Mouse (Mus musculus) midbrain, embryonic 12.5 days (tissue): ENCODE measurements around the gene Ptprg. TPM values are rescaled to one million over a fixed set of nuclear protein-coding genes. Genes with fewer than 3 reads are reported as not detected.

ENCODE experiments used
- ATAC-seq: fragments of 200-750 bp; cut with Nextera tagmentation; 2 replicates; pipeline ENCODE4 v1.8.0; 2017; ENCODE audit warnings: low read depth, moderate TSS enrichment, moderate library complexity; ENCODE audit not compliant: low FRiP score
- H3K27ac ChIP-seq: fragments of 300-500 bp; sonication (generic); replicated peaks from 2 replicates; pipeline ENCODE4 v1.5.1; 2016; ENCODE audit warnings: mild to moderate bottlenecking
- H3K27me3 ChIP-seq: fragments of 300-500 bp; sonication (generic); 2 replicates; pipeline ENCODE4 v1.6.1; 2016; ENCODE audit warnings: mild to moderate bottlenecking
- H3K36me3 ChIP-seq: fragments of 300-500 bp; sonication (generic); 2 replicates; pipeline ENCODE4 v1.6.1; 2016
- H3K4me1 ChIP-seq: fragments of 300-500 bp; sonication (generic); 2 replicates; pipeline ENCODE4 v1.6.1; 2016
- H3K4me2 ChIP-seq: fragments of 300-500 bp; sonication (generic); replicated peaks from 2 replicates; pipeline ENCODE4 v1.6.1; 2016; ENCODE audit warnings: mild to moderate bottlenecking, moderate library complexity
- H3K4me3 ChIP-seq: fragments of 300-500 bp; sonication (generic); 2 replicates; pipeline ENCODE4 v1.5.1; 2016; ENCODE audit warnings: mild to moderate bottlenecking
- H3K9ac ChIP-seq: fragments of 300-500 bp; sonication (generic); replicated peaks from 2 replicates; pipeline ENCODE4 v1.6.1; 2016; ENCODE audit warnings: mild to moderate bottlenecking, moderate library complexity
- H3K9me3 ChIP-seq: fragments of 300-500 bp; sonication (generic); 2 replicates; pipeline ENCODE4 v1.6.1; 2016; ENCODE audit warnings: mild to moderate bottlenecking
- WGBS: fragments of 180-500 bp; shearing (Covaris S2); methylation state at CpG from one replicate; pipeline ENCODE4 v1.1.7; 2016; 5-methylcytosine and 5-hydroxymethylcytosine counted together
- polyA plus RNA-seq: library from polyadenylated mRNA; unstranded; fragments of >200 nt; fragmentation: Nextera tagmentation; extraction: Ambion mirVana; gene quantifications from 2 replicates; pipeline ENCODE4 v1.2.1, GENCODE M21; 2016

Gene Ptprg
- polyA plus RNA-seq, 1 experiment from 2014 or later, result 47.4 TPM

DNA sequence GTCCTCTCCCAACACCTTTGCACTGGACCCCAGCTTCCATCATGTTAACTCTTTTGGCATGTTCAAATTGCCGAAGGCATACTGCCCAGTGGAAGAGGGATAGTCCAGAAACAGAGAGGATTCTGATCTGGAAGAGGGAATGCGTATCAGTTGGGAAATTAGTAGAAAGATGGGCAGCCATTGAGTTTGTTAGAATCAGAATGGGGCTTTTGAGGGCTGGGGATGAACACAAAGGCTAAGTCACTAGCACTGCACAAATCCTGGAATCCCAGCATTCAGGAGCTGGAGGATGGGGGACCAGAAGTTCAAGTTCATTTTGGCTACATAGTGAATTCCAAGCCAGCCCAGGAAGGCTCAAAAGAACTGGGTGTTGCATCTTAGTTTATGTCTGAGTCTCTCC, 146.3 kb downstream of the Ptprg start:
- ATAC-seq, result no peak
- Histone ChIP-seq H3K9me3 (no peaks in the 10 kb centered on the region), H3K27ac (no peak overlapping the region), H3K27me3 (no peaks in the 10 kb centered on the region), H3K4me3 (no peak overlapping the region), H3K9ac (no peak overlapping the region), H3K36me3 (no peaks in the 10 kb centered on the region), H3K4me2 (no peak overlapping the region), H3K4me1 (0 out of 2 replicates have a peak, but pooled peaks cover 6% of the 10 kb centered on the region)
- 88% methylated on average over 2 of the region's 2 CpGs for WGBS

DNA sequence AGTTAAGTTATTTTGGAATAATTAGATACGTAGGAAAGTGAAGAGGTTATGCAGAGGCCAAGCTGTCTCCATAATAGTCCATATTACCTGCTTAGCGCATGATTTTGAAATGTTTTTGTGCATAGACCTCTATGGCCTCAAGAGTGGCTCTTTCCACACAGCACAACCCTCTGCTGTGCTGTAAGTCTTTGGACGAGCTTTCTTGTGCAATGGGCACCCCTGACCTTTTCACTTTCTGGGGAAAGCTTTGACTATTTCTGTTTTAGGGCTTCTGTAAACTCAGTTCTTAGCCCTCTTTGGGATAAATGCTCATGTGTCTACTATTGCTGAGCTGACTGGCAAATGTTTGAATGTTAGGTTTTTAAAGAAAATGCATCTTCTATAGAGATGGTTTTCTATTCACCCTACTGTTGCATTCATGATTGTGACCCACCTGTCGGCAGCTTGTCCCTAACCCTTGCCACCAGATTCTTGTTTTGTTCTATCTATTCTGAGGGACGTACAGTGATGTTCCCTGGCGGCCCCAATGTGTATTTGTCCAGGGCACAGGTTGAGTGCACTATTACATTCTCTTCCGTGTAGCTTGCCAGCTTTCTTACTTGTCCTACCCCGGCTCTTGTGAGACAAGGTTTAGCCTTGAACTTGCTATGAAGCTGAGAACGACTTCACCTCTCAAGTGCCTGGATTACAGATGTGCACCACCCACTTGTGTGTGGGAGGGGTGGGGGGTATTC, 148.4 kb downstream of the Ptprg start:
- Histone ChIP-seq H3K9ac (no peak overlapping the region), H3K36me3 (no peaks in the 10 kb centered on the region), H3K9me3 (no peaks in the 10 kb centered on the region), H3K4me3 (no peak overlapping the region), H3K4me2 (no peak overlapping the region), H3K27ac (no peak overlapping the region), H3K27me3 (no peaks in the 10 kb centered on the region), H3K4me1 (peaks cover 8% of the 10 kb centered on the region; the same call in 1 of the 2 replicates)
- no peak for ATAC-seq
- 84% methylated on average over 9 of the region's 9 CpGs for WGBS

DNA sequence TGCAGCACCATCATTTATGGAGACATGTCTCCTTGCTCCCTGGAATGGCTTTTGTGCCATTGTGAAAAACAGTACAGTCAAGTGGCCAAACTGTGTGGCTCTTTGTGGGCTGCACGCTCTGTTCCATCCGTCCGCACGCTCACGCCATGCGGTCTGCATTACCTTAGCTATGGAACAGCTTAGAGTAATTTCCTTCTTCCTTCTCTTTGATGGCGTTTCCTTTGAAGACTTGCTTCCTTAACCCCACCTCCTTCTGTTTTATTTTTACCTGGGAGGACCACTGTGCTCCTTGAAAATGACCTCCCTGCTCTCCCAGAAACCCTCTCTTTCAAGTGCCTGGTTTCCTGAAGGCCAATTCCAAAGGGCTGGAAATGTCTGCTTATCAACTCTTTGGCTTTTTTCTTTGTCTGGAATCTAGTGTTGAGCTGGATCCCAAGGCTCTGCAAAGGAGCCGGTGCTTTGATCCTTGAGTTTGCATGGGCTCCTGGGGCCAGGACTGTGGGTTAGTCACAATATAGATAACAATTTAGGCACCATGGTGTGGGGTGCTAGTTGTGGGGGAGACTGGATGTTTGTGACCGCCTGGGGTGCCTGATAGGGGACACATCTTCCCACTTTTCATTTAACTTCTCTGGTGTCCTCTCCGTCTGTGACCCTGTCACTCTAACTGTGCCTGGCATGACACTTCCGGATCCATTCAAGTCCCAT, 149.6 kb downstream of the Ptprg start:
- H3K4me1 ChIP-seq, result peaks cover 8% of the 10 kb centered on the region; the same call in 1 of the 2 replicates
- no peaks in the 10 kb centered on the region for H3K27me3 ChIP-seq
- ATAC-seq, result no peak
- H3K9ac ChIP-seq, result no peak overlapping the region
- H3K4me2 ChIP-seq, result no peak overlapping the region
- WGBS, result 79% methylated on average over 11 of the region's 11 CpGs
- H3K9me3 ChIP-seq, result no peaks in the 10 kb centered on the region
- no peaks in the 10 kb centered on the region for H3K36me3 ChIP-seq
- H3K4me3 ChIP-seq, result no peak overlapping the region
- H3K27ac ChIP-seq, result no peak overlapping the region

DNA sequence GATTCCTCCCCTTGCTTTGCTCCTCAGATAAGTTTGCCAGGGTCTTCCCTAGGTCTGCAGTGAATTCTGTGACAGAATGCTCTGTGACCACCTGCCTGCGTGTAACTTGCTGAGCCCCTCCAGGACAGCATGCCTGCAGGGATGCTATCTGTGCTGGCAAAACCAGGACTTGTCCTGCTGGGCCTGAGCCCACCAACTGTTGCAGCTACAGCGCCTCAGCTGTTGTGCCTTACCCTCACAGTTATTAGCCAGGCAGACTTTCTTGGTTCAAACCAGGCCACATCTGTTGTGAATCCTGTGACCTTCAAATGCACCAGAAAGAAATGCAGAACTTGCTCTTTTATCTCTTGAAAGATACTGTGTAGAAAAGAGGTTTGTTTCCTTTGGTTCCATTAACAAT, 151.5 kb downstream of the Ptprg start:
- Histone ChIP-seq H3K4me1 (peaks cover 8% of the 10 kb centered on the region), H3K27ac (no peak overlapping the region), H3K27me3 (no peaks in the 10 kb centered on the region), H3K36me3 (no peaks in the 10 kb centered on the region), H3K4me3 (no peak overlapping the region), H3K9me3 (no peaks in the 10 kb centered on the region), H3K9ac (no peak overlapping the region), H3K4me2 (no peak overlapping the region)
- 6% methylated on average over 2 of the region's 2 CpGs for WGBS
- ATAC-seq, result no peak

DNA sequence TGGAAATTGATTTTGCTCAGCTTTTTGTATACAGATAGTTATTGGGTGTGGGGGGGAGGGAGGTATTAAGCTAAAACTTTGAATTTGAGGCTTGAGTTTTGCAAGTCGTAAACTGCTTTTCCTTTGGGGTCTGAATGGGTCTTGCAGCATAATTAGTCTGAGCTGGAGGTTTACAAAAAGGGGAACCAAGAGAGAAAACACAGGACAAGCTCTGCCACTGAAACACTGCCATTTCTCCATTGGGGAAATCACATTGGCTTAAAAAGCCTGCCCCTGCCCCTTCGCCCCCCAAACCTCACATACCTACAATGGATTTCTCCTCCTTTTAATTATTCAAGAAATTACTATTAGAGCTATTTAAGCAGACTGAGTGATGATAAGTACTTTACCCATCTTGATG, 156.0 kb downstream of the Ptprg start:
- WGBS, result 75% methylated on average over 2 of the region's 2 CpGs
- ATAC-seq, result no peak
- no peaks in the 10 kb centered on the region for H3K27me3 ChIP-seq
- no peaks in the 10 kb centered on the region for H3K9me3 ChIP-seq
- no peak overlapping the region for H3K4me2 ChIP-seq
- H3K4me1 ChIP-seq, result peaks cover 12% of the 10 kb centered on the region
- no peak overlapping the region for H3K27ac ChIP-seq
- H3K36me3 ChIP-seq, result no peaks in the 10 kb centered on the region
- no peak overlapping the region for H3K4me3 ChIP-seq
- H3K9ac ChIP-seq, result no peak overlapping the region

DNA sequence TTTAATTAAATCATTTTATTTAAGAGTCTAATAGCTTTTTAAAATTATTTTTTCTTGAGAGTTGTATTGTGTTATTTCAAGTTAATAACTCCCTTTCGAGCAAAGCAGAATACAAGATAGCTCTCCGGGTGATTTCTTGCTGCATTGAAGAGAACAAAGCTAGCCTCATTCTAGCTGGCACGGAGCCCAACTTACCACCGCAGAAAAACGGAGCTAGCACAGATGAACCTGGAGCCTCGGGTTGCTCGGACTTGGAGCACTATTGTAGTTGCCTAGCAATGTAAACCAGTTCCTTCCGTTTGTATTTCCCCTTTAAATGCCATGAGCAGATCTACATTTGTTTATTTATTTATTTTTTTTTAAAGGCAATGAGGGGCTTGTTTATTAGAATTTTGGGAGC, 156.5 kb downstream of the Ptprg start:
- Histone ChIP-seq H3K36me3 (no peaks in the 10 kb centered on the region), H3K9ac (no peak overlapping the region), H3K4me3 (no peak overlapping the region), H3K4me1 (peaks cover 10% of the 10 kb centered on the region), H3K27ac (no peak overlapping the region), H3K27me3 (no peaks in the 10 kb centered on the region), H3K9me3 (no peaks in the 10 kb centered on the region), H3K4me2 (no peak overlapping the region)
- 56% methylated on average over 8 of the region's 8 CpGs for WGBS
- ATAC-seq, result no peak

DNA sequence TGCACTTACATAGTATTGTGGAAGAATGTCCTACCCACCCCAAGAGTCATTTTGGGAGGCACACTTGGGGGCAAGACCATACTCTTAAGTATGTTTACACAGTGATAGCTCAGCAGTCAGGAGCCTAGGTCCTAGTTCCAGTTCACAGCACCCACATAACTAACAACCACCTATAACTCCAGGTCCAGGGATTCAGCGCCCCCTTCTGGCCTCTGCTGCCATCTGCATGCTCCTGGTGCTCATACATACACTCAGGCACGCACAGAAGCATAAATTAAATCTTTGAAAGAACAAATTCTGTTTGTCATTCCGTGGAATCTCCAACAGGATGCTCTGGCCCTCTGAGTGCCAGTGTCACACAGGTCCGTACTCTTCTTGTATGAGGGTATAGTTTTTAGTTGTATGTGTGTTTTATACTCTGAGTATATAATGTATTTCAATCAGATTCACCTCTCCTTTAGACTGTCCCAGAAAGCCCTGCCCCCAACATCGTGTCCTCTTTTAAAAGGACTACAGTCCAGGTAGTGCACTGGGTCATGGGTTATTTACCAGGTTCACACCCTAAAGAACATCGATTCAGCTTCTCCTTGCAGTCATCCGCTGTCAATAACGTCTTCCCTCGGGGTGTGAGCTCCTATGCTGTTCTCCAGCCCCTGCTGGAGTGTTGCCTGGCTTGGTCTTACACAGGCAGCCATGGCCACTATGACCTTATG, 157.2 kb downstream of the Ptprg start:
- 93% methylated on average over 9 of the region's 9 CpGs for WGBS
- H3K4me1 ChIP-seq, result peaks cover 5% of the 10 kb centered on the region; the same call in 1 of the 2 replicates
- H3K4me3 ChIP-seq, result no peak overlapping the region
- H3K9me3 ChIP-seq, result no peaks in the 10 kb centered on the region
- no peak overlapping the region for H3K9ac ChIP-seq
- H3K27ac ChIP-seq, result no peak overlapping the region
- no peaks in the 10 kb centered on the region for H3K36me3 ChIP-seq
- no peak for ATAC-seq
- no peak overlapping the region for H3K4me2 ChIP-seq
- H3K27me3 ChIP-seq, result no peaks in the 10 kb centered on the region

DNA sequence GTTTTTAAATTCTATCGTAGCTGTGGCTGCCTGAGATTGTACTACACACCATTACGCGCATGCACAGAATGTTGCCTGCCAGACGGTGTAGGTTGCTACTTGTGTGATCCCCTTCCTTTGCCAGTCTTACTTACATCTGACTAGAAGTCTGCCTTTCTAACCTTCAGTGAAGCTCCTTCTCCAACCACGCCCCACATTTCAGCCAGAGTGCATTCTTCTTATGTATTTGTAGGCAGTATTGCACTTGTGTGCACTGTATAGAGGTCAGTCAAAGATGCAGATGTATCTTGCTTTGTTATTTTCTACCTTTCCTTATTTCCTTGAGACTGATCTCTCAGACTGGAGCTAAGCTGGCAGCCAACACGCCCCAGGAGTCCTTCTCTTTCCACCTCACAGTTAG, 158.8 kb downstream of the Ptprg start:
- H3K36me3 ChIP-seq, result no peaks in the 10 kb centered on the region
- H3K9ac ChIP-seq, result no peak overlapping the region
- no peaks in the 10 kb centered on the region for H3K27me3 ChIP-seq
- no peak overlapping the region for H3K4me3 ChIP-seq
- no peak overlapping the region for H3K27ac ChIP-seq
- H3K4me1 ChIP-seq, result peaks cover 8% of the 10 kb centered on the region
- H3K4me2 ChIP-seq, result no peak overlapping the region
- no peak for ATAC-seq
- H3K9me3 ChIP-seq, result no peaks in the 10 kb centered on the region
- WGBS, result 91% methylated on average over 6 of the region's 6 CpGs

DNA sequence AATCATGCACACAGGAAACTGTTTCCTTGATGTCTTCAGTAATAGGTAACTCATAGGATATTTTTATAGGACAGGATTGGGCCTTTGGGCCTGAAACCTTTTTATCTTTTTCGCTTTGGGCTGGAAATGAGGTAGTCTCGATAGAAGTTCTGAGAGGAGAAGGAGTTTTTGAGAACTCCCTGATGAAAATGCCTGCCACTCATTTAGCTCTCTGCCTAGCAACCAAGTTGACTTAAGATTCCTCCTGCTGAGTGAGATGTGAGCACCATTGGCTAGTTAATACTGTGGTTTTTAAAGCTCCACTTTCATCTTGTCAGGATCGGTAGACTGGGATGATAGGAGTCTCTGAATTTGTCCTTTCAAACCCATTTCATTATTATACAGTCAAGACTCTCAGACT, 162.9 kb downstream of the Ptprg start:
- H3K9ac ChIP-seq, result no peak overlapping the region
- H3K4me2 ChIP-seq, result no peak overlapping the region
- no peaks in the 10 kb centered on the region for H3K36me3 ChIP-seq
- 16% methylated on average over 3 of the region's 3 CpGs for WGBS
- H3K27me3 ChIP-seq, result no peaks in the 10 kb centered on the region
- no peaks in the 10 kb centered on the region for H3K9me3 ChIP-seq
- H3K4me1 ChIP-seq, result peaks cover 23% of the 10 kb centered on the region
- H3K27ac ChIP-seq, result no peak overlapping the region
- no peak for ATAC-seq
- no peak overlapping the region for H3K4me3 ChIP-seq

DNA sequence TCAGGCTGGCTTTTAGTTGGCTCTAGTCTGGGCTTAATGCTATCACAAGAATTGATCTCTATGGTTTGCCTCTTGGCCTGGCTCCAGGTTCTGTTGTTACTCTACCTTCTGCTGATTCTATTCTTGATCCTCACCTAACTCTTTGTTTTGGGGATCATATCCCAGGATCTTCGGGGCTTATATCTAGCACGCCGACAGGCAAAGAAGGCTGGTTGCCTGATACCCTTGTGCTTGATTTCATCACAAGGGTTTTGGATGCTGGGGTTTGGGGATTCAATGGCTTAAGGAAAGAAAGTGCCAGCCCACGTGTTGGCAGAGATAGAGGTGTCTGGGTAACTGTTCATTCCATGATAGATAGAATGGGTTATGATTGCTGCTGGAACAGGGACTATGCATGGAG, 164.9 kb downstream of the Ptprg start:
- Histone ChIP-seq H3K9me3 (no peaks in the 10 kb centered on the region), H3K27me3 (no peaks in the 10 kb centered on the region), H3K4me3 (no peak overlapping the region), H3K4me2 (no peak overlapping the region), H3K9ac (no peak overlapping the region), H3K27ac (no peak overlapping the region), H3K36me3 (no peaks in the 10 kb centered on the region), H3K4me1 (peaks cover 23% of the 10 kb centered on the region)
- WGBS, result 85% methylated on average over 4 of the region's 4 CpGs
- ATAC-seq, result no peak

DNA sequence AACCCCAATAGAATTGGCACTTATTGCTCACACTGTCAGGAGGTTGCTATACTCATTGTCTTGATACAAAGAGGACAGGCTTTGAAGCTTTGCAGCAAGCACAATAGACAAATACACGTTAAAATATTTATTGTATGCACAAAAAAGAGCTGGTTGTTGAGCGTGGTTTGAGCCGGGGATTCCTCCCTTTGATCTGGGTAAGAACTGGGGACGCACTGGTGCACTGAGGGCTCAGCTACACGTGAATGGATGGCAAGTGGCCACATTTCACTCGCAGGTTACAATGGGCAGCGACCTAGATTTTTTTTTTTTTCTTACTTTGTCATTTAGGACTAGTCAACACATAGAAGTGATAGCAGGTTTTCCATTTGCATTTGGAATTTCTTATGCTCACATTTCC, 165.9 kb downstream of the Ptprg start:
- WGBS, result 25% methylated on average over 7 of the region's 7 CpGs

DNA sequence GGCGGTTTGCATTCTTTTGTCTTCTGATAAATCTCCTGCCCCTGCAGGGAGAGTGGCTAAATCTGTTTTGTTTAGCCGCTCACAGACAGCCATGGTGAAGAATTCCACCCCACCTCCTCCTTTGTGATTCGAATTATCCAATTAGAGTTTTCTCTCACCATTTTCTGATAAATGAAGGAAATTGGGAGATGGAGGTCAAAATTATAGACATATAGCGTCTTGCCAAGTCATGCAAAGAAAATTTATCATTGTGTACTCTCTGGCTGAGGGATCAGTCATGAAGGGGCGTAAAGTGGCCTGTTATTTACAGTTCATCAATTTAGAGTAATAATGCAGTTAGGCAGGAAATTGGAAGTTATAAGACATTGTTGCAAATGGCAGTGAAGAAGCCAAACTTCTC, 168.8 kb downstream of the Ptprg start:
- Histone ChIP-seq H3K36me3 (no peaks in the 10 kb centered on the region), H3K4me1 (peaks cover 17% of the 10 kb centered on the region), H3K9ac (no peak overlapping the region), H3K27ac (no peak overlapping the region), H3K9me3 (no peaks in the 10 kb centered on the region), H3K27me3 (no peaks in the 10 kb centered on the region), H3K4me3 (no peak overlapping the region), H3K4me2 (no peak overlapping the region)
- no peak for ATAC-seq
- WGBS, result 26% methylated on average over 5 of the region's 5 CpGs

More for the DNA sequence above, 165.9 kb downstream of the Ptprg start:
- no peak for ATAC-seq
- Histone ChIP-seq H3K9me3 (no peaks in the 10 kb centered on the region), H3K27ac (no peak overlapping the region), H3K27me3 (no peaks in the 10 kb centered on the region), H3K4me1 (peaks cover 21% of the 10 kb centered on the region), H3K4me2 (no peak overlapping the region), H3K4me3 (no peak overlapping the region), H3K9ac (no peak overlapping the region), H3K36me3 (no peaks in the 10 kb centered on the region)
